Mouse (Mus musculus): ENCODE results near the gene Mvk. TPM values are rescaled to one million over a fixed set of nuclear protein-coding genes. Genes with fewer than 3 reads are reported as not detected.
A peak's percentile ranks its signal among the peaks of the same experiment; 100 is the strongest.

The Mvk gene
- total and polyA plus RNA-seq, 2 experiments from 2014 or later, result 70.6 to 113 TPM

- no peaks in the 10 kb centered on the region for H3K27me3 ChIP-seq (ENCODE audit: insufficient read depth, low read length)
- no peak for TF ChIP-seq CTCF (IDR thresholded peaks at IDR 0.05)
- no peaks in the 10 kb centered on the region for H3K4me1 ChIP-seq (ENCODE audit: insufficient read depth, low read length)
- H3K27ac ChIP-seq (ENCODE audit: low read depth, low read length), result no peak overlapping the region
- H3K9ac ChIP-seq (replicated peaks; ENCODE audit: low read length, poor library complexity, severe bottlenecking), result 0 out of 2 replicates have a peak overlapping the region, but pooled peaks have one; percentile 19
- DNase-seq (ENCODE audit: low spot score), result no peak
- WGBS, result 44% methylated on average over 5 of the region's 5 CpGs
- no peak overlapping the region for H3K4me2 ChIP-seq (ENCODE audit: low read depth, low read length, poor library complexity, severe bottlenecking)
- no peaks in the 10 kb centered on the region for H3K9me3 ChIP-seq (ENCODE audit: low read length)
- ATAC-seq (ENCODE audit: low FRiP score), result no peak
- no peak overlapping the region for H3K4me3 ChIP-seq (ENCODE audit: low read depth, low read length)
- H3K36me3 ChIP-seq (ENCODE audit: insufficient read depth, low read length), result peaks cover 24% of the 10 kb centered on the region
Observed at GRCm38 (mm10) chr5:114422591-114422990, 21.5 kb upstream of the Mvk start.

DNA sequence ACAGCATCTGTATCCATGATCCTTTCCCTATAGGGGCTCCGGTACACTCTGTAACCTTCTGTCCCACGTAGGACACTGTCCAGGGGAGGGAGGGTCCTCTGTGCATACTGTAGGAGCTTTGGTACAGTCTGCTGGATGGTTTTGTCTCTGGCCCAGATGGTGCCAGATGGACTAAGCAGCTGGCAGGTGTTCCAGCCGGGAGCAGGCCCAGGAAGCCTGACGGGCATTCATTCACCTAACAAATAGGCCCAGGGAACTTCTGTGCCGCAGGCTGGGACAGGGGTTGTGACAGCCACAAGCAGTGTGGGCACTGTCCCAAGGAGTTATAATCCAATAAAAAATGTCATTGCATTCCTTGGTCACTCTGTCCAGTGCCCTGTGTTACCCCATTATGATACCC is 20.1 kb upstream of the Mvk start:
- Histone ChIP-seq H3K27me3 (ENCODE audit: insufficient read depth, low read length) (no peaks in the 10 kb centered on the region), H3K4me2 (ENCODE audit: low read depth, low read length, poor library complexity, severe bottlenecking) (no peak overlapping the region), H3K4me3 (ENCODE audit: low read depth, low read length) (no peak overlapping the region), H3K36me3 (ENCODE audit: insufficient read depth, low read length) (peaks cover 16% of the 10 kb centered on the region), H3K9me3 (ENCODE audit: low read length) (no peaks in the 10 kb centered on the region), H3K27ac (ENCODE audit: low read depth, low read length) (no peak overlapping the region), H3K9ac (replicated peaks; ENCODE audit: low read length, poor library complexity, severe bottlenecking) (no peak overlapping the region), H3K4me1 (ENCODE audit: insufficient read depth, low read length) (no peaks in the 10 kb centered on the region)
- no peak for TF ChIP-seq CTCF (IDR thresholded peaks at IDR 0.05)
- ATAC-seq (ENCODE audit: low FRiP score) (no peak), DNase-seq (ENCODE audit: low spot score) (peak; percentile 32)
- 62% methylated on average over 5 of the region's 5 CpGs for WGBS

- no peak overlapping the region for H3K27ac ChIP-seq (ENCODE audit: low read depth, low read length)
- DNase-seq (ENCODE audit: low spot score), result no peak
- no peak overlapping the region for H3K4me2 ChIP-seq (ENCODE audit: low read depth, low read length, poor library complexity, severe bottlenecking)
- H3K27me3 ChIP-seq (ENCODE audit: insufficient read depth, low read length), result no peaks in the 10 kb centered on the region
- H3K9me3 ChIP-seq (ENCODE audit: low read length), result no peaks in the 10 kb centered on the region
- TF ChIP-seq CTCF (IDR thresholded peaks at IDR 0.05), result no peak
- 60% methylated on average over 6 of the region's 6 CpGs for WGBS
- ATAC-seq (ENCODE audit: low FRiP score), result no peak
- H3K9ac ChIP-seq (replicated peaks; ENCODE audit: low read length, poor library complexity, severe bottlenecking), result no peak overlapping the region
- H3K4me3 ChIP-seq (ENCODE audit: low read depth, low read length), result no peak overlapping the region
- H3K36me3 ChIP-seq (ENCODE audit: insufficient read depth, low read length), result no peaks in the 10 kb centered on the region
- H3K4me1 ChIP-seq (ENCODE audit: insufficient read depth, low read length), result no peaks in the 10 kb centered on the region
Observed at GRCm38 (mm10) chr5:114426732-114427131, 17.3 kb upstream of the Mvk start.

DNA sequence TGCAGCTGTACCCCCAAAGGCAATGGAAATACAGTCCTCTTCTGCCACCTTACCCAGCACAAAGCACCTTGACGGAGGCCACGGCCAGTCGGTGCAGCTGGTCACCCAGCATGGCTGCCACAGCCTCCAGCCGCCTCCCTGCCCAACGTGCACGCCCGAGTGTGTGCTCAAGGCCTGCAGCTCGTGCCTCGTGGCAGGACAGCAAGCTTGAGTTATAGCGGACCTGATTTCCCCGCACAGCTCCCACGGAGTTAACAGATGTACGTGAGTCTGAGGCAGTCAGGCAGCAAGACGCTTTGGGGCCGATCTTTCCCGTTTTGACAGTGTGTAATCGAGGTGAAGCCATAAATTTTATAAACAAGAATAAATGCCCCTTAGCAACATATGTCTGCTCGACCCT is 15.4 kb upstream of the Mvk start:
- TF ChIP-seq CTCF (IDR thresholded peaks at IDR 0.05), result no peak
- Histone ChIP-seq H3K4me2 (ENCODE audit: low read depth, low read length, poor library complexity, severe bottlenecking) (no peak overlapping the region), H3K9me3 (ENCODE audit: low read length) (no peaks in the 10 kb centered on the region), H3K36me3 (ENCODE audit: insufficient read depth, low read length) (no peaks in the 10 kb centered on the region), H3K4me3 (ENCODE audit: low read depth, low read length) (no peak overlapping the region), H3K4me1 (ENCODE audit: insufficient read depth, low read length) (no peaks in the 10 kb centered on the region), H3K27ac (ENCODE audit: low read depth, low read length) (no peak overlapping the region), H3K27me3 (ENCODE audit: insufficient read depth, low read length) (no peaks in the 10 kb centered on the region), H3K9ac (replicated peaks; ENCODE audit: low read length, poor library complexity, severe bottlenecking) (no peak overlapping the region)
- ATAC-seq (ENCODE audit: low FRiP score) (no peak), DNase-seq (ENCODE audit: low spot score) (peak; percentile 61)
- WGBS, result 74% methylated on average over 18 of the region's 18 CpGs

- no peak for ATAC-seq (ENCODE audit: low FRiP score)
- no peak overlapping the region for H3K27ac ChIP-seq (ENCODE audit: low read depth, low read length)
- TF ChIP-seq CTCF (IDR thresholded peaks at IDR 0.05), result no peak
- H3K4me2 ChIP-seq (ENCODE audit: low read depth, low read length, poor library complexity, severe bottlenecking), result no peak overlapping the region
- H3K27me3 ChIP-seq (ENCODE audit: insufficient read depth, low read length), result no peaks in the 10 kb centered on the region
- H3K9ac ChIP-seq (replicated peaks; ENCODE audit: low read length, poor library complexity, severe bottlenecking), result no peak overlapping the region
- no peaks in the 10 kb centered on the region for H3K4me1 ChIP-seq (ENCODE audit: insufficient read depth, low read length)
- peaks cover 7% of the 10 kb centered on the region for H3K36me3 ChIP-seq (ENCODE audit: insufficient read depth, low read length)
- DNase-seq (ENCODE audit: low spot score), result no peak
- no peak overlapping the region for H3K4me3 ChIP-seq (ENCODE audit: low read depth, low read length)
- H3K9me3 ChIP-seq (ENCODE audit: low read length), result no peaks in the 10 kb centered on the region
- WGBS, result 93% methylated on average over 7 of the region's 7 CpGs
Observed at GRCm38 (mm10) chr5:114429781-114430180, 14.3 kb upstream of the Mvk start.

DNA sequence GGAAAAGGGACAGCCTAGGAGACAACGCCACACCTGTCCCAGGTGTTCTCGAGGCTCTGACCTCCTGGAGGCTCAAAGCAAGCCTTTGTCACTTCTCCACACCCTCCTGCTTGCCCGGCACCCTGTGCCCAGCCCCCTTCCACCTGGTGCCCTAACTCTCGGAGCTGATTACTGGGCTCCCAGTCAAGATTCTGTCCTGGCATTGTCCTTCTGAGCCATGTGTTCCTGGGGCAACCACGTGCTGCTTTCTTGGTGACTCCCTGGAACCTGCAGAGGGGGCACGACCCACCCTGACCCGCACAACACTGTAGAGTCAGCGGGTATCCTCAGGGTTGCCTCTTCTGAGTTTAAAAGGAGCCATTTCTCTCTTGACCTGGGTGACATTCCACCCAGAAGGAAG is 9.7 kb upstream of the Mvk start:
- no peaks in the 10 kb centered on the region for H3K4me1 ChIP-seq (ENCODE audit: insufficient read depth, low read length)
- peaks cover 37% of the 10 kb centered on the region for H3K36me3 ChIP-seq (ENCODE audit: insufficient read depth, low read length)
- no peak for TF ChIP-seq CTCF (IDR thresholded peaks at IDR 0.05)
- H3K4me2 ChIP-seq (ENCODE audit: low read depth, low read length, poor library complexity, severe bottlenecking), result no peak overlapping the region
- no peak overlapping the region for H3K27ac ChIP-seq (ENCODE audit: low read depth, low read length)
- H3K27me3 ChIP-seq (ENCODE audit: insufficient read depth, low read length), result no peaks in the 10 kb centered on the region
- H3K4me3 ChIP-seq (ENCODE audit: low read depth, low read length), result no peak overlapping the region
- no peak overlapping the region for H3K9ac ChIP-seq (replicated peaks; ENCODE audit: low read length, poor library complexity, severe bottlenecking)
- H3K9me3 ChIP-seq (ENCODE audit: low read length), result no peaks in the 10 kb centered on the region
- no peak for DNase-seq (ENCODE audit: low spot score)
- WGBS, result 89% methylated on average over 8 of the region's 8 CpGs
- ATAC-seq (ENCODE audit: low FRiP score), result no peak
